Mouse (Mus musculus) regulatory T cell (primary cell): Measurements from ENCODE around the gene Mecom.

ENCODE experiments used
- in situ Hi-C: fragments of 300-600 bp; cut with MboI, MseI; formaldehyde crosslinking; loops from one replicate; pipeline ENCODE4 v1.15.1; 2025; ENCODE audit warnings: high pct_unique_total_duplicates

Mecom gene

GRCm38 (mm10) chr3:30366621-30367020 lies 181.2 kb downstream of the Mecom start:
- in situ Hi-C loops, result no loop called here

DNA sequence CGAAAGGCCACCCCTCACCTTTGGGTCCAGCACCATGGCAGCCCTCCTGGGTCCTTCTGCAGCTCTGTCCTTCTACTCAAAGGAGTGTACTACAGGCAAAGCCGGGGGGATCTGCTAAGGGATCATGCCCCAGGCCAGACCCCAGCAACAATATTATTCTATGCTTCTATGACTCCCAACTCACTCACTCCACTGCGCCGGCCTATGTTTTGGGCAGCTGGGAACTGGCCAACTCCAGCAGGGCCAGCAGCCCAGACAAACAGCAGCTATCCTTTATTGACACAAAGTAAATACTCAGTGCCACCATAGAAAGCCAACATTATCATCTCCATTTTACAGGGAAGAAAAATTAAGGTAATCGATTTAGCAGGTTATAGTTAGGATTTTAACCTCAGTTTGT lies 186.6 kb downstream of the Mecom start:
- in situ Hi-C loops, result no loop called here

DNA sequence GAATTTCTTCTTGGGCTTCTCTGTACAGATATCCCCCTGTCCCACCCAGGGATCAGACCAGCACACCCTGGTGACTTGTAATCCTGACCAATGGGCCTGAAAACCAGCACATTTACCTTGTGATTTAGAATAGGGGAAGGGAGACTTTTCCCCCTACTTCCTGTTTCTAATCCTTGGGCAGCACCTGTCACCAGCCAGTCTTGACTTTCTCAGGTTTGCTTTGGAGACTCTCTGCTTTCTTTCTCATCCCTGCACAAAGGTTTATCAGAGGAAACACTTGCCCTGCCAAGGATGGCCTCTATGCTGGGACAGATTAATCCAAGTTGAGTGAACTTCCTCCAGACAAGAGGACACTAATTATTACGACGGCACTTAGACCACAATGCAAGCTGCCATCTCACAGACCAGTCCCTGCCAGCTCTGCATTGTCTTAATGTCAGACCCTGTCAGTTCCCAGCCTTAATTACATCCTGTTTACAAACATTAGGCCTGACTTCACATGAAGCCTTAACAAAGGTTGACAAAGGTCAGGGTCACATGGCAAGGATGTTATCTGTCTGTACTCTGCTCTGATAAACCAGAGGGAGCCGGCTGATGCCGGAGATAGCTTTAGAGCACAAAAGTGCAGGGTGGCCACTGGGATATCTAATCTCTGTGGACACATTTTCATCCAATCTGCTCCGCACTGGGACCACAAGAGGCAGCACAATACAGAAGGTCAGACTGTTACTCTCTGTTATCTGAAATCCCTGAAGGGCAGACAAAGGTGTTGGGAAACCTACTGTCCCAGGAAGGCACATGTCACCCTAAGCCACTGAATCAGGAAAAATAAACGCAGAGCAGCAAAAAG lies 193.7 kb downstream of the Mecom start:
- in situ Hi-C loops, result no loop called here

DNA sequence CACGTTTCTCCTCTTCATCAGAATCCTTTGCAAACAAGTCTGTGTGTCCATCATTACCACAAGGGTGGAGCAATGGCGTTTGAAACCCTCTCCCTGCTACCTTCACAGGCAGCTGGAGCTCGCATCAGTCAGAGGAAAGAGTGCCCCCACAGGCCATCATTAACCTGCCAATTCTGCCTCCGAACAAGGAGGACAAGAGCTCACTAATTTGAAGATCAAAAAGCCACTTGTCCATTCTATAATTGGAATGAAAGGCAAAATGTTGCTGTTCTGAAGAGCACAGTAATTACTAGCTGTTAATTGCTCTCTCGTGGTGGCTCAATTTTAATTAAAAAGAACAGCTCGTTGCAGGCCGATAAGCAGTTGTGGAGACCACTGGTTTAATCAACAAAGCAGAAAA lies 198.5 kb downstream of the Mecom start:
- in situ Hi-C loops, result no loop called here

- in situ Hi-C loops, result no loop called here
Measured at GRCm38 (mm10) chr3:30344151-30344550, 203.7 kb downstream of the Mecom start.

DNA sequence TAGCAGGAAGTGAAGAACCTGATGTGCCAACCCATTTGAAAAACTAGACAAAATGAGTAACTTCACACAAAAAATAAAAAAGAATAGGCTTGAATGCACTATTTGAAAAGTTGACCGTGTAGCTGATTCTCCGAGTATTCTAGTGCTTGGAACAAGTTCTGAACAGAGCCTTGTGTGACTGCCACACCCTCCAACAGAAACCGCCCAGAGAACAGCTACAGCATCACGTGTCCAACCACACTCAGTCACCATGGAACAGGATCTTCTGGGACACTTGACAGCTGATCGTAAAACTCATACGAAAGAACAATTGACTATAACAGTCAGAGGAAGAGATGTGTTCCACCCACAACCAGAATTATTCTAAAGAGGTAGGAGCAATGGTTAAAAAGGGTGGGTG lies 215.5 kb downstream of the Mecom start:
- in situ Hi-C loops, result no loop called here

DNA sequence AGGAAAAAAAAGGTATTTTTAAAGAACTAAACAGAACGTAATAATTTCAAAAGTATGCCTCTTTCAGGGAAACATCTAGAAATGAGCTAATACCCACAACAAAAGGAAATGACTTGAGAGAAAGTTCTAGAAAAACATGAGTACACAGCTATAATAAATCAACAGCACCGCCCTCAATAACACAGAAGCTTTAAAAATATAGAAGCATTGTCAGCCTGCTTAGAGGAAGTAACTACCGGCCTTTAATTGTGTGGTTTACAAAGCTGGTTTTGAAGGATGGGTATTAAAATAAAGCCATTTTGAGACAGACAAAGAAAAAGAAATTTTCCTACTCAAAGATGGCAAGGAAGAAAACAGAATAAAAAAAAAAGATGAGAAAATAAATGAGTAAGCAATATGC lies 217.3 kb downstream of the Mecom start:
- in situ Hi-C loops, result no loop called here

DNA sequence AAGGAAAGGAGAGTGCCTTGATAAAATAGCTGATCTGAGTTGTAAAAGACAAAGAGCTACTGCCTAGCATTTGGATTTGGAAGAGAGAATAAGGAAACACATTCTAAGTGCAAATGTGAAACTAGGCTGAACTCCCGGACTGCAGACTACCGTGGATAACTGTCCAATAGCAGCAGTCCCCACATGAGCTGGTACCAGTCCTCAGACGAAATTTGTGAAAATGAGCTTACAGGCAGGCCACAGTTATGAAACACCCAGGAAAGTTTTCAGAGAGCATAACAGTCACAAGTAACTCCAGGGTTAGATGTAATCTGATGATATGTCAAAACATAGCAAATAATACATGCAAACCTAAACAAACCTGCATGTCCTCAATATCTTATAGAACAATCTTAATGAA lies 217.8 kb downstream of the Mecom start:
- in situ Hi-C loops, result no loop called here

GRCm38 (mm10) chr3:30314955-30315354 lies 232.9 kb downstream of the Mecom start:
- in situ Hi-C loops, result no loop called here

- in situ Hi-C loops, result no loop called here
Measured at GRCm38 (mm10) chr3:30308081-30308480, 239.7 kb downstream of the Mecom start.

- in situ Hi-C loops, result no loop called here
Measured at GRCm38 (mm10) chr3:30307601-30308000, 240.2 kb downstream of the Mecom start.

DNA sequence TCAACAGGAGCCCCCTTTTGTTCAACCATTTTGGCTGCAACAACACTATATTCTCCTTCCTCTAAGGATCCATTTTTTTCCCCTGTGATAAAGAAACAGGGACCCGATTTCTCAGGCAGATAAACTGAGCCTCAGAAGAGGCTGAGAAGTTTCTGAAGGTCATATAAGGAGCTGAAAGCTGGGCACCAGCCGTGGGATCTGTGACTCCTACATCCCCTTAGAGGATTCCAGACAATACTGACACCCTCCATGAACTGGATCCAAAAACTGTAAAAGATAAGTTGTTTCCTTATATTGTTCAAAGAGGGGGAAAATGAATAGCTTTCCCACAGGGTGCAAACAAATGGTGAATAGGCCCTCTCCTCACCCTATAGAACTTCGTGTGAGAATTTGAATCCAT lies 241.7 kb downstream of the Mecom start:
- in situ Hi-C loops, result no loop called here

GRCm38 (mm10) chr3:30299460-30299859 lies 248.3 kb downstream of the Mecom start:
- in situ Hi-C loops, result no loop called here

- in situ Hi-C loops, result no loop called here
Measured at GRCm38 (mm10) chr3:30294433-30294832, 253.4 kb downstream of the Mecom start.

DNA sequence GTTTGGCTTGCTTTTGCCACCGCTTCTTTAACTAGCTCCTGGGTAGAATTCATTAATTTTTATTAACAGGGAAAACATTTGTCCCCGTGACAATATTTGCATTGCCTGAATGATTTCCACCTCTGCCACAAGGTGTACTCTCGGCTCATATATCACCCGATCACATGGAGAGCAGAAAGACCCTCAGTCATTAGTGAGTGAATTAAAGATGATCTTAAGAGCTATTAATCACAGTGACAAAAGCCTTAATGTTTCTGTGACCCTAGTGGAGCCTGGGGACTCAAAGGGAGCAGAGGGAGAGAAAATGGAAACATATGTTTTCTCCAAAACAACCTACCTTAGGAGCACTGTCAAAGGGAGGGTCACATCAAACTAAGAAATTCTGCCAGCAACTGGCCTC lies 261.3 kb downstream of the Mecom start:
- in situ Hi-C loops, result no loop called here

DNA sequence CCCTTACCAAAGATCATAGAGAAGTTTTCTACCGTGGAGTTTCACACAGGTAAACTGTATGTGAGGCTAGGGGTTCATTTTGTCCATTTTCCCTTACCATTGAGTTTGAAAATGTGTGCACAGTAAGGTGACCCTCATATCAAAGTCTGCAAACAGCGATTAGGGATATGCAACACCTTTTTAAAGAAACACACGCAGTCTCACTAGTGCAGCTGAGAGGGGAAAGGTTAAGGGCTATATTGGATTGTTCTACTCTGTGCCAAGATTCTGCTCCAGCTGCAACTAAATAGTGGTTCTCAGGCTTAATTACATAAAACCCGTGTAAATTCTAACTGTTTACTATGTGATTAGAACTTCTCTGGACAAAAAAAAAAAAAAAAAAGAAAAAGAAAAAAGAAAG lies 263.7 kb downstream of the Mecom start:
- in situ Hi-C loops, result no loop called here

DNA sequence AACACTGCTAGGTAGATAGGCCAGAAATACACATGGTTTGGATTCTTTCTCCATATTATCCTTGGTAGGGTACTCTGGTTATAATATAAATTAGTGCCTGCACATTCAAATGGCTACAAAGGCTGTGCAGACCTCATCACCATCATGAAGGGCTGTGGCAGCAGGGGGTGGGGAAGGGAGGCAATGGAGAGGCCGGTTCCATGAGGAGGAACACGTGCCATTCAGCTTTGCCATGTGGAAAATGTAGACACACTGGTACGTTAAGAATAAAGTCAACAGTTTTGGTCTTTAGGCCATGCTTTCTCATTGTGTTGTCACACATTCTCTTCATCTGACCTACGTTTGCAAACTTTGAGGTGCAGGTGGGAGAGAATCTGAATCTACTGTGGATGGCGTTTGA lies 264.2 kb downstream of the Mecom start:
- in situ Hi-C loops, result no loop called here

DNA sequence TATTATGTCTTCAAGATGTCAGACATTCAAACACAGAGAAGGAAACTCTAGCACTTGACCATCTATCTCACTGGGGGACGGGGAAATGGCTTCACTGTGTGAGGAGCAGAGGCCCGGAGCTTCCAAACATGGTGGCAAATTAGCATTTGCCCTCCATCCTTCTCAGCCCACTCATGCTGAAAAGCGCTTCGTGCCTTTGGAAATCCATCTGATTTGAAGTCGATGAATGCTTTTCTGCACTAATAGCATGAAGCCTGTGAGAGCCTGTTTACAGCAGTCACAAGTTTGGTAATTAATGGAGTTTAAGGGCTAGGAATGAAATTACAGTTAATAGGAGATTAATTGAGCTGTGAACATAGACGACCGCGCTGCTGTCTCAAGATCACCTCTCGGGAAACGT lies 270.2 kb downstream of the Mecom start:
- in situ Hi-C loops, result no loop called here

GRCm38 (mm10) chr3:30276099-30276498 lies 271.7 kb downstream of the Mecom start:
- in situ Hi-C loops, result no loop called here

DNA sequence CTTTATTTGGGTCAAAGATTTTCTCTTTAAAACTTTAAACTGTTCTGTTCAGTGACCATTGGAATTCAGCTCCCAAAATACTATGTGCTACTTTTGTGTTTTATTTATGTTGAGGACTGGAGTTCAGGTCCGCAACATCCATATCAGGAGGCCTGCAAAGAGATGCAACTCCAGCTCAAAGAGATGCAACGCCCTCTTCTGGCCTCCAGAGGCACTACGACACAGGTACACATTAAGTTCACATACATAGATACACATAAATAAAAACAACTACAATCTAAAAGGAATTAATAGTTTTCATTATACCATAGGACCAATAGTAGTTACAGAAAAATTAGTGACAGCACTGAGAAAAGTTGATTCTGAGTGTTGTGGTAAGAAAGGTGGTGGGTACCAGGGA lies 278.6 kb downstream of the Mecom start:
- in situ Hi-C loops, result no loop called here

DNA sequence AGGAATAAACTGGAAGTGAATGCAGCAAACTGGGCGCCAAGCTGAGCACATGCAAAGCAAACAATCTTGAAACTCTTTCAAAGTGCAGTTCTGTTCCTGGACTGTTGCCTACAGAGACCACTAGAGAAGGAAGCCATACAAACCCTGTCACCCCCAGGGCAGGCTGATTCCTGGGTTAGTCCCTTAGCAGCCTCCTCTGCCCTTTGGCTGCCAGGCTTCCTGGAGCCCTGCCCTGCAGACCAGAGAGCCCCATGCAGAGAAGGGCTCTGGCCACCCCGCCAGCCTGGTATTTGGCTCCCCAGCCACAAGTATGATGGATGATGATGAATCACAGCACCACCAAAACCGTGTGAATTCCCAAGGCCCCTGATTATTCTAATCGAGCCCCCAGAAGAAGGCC lies 286.9 kb downstream of the Mecom start:
- in situ Hi-C loops, result no loop called here

DNA sequence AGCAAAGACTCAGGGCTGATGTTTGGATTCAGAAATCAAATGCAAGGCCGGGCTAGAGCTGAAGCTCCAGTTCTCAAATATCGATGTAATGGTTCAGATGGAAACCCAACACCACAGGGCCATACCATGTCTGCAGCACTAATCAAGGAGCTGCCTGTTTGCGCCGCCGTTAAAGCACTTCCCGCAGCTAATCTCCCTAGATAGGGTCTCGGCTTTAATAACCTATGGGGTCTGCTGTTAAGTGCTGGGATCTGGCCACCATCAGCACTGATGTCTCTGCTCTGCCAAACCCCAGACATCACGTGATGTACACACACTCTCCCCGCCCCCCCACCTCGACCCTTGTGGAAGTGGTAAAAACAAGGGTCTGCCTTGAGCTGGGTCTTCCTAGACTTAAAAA lies 289.4 kb downstream of the Mecom start:
- in situ Hi-C loops, result no loop called here

DNA sequence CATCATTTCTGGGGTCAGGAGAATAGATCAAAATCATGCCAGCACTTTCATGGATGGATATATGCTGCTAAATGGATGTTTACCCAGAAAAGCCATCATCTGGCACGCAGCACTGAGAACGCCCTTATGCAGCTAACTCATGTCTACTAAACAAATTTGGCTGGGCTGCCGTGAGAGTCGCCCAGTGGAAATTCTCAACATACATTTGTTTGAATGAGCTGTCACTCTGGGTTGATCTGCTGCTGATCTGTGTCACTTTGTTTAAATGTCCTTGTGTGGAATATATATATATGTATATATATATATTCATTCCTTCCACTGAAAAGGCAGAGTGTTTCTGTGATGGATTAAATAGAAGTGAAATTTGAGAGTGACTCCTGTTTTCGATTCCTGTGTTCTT lies 290.0 kb downstream of the Mecom start:
- in situ Hi-C loops, result no loop called here

DNA sequence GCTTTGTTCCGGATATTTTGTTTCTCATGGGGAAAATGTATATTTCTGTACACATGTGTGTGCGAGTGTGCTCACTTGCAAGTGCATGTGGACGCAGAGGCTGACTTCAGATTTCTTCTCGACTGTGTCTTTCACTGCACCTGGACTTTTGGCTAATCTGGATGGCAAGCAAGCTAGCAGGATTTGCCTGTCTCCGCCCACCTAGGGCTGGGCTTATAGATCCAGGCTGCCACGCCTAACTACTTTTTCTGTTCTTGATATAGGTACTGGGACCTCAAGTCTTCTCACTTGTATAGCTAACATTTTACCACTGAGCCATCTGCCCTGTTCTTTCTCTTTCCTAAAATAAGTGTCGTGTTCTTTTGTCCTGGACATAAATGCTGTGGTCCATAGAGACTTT lies 290.9 kb downstream of the Mecom start:
- in situ Hi-C loops, result no loop called here
